Mouse (Mus musculus): ENCODE measurements around the gene Il12rb1. TPM values are rescaled to one million over a fixed set of nuclear protein-coding genes. Genes with fewer than 3 reads are reported as not detected.

Il12rb1 gene
- polyA plus RNA-seq, 1 experiment from 2014 or later: not detected

- Histone ChIP-seq H3K36me3 (ENCODE audit: control insufficient read depth, insufficient read depth, low read length) (peaks cover 10% of the 10 kb centered on the region), H3K4me3 (ENCODE audit: control insufficient read depth in 1 of 2, insufficient read depth in 1 of 2, low read depth in 1 of 2, low read length in 2 of 2) (peak overlapping the region; percentile 51 to 69), H3K4me2 (ENCODE audit: low read length) (peak overlapping the region; percentile 95), H3K4me1 (ENCODE audit: control insufficient read depth in 2 of 2, insufficient read depth in 2 of 2, low read length in 2 of 2) (peaks cover 23 to 38% of the 10 kb centered on the region in 2 experiments), H3K27ac (replicated peaks in 1 of 2; ENCODE audit: control insufficient read depth in 1 of 2, insufficient read depth in 1 of 2, low read depth in 2 of 2, low read length in 2 of 2) (peak overlapping the region; percentile 66 to 73), H3K9ac (ENCODE audit: low read length) (peak overlapping the region; percentile 55), H3K27me3 (ENCODE audit: control insufficient read depth, insufficient read depth, low read length) (peaks cover 32% of the 10 kb centered on the region), H3K9me3 (ENCODE audit: control insufficient read depth, low read length) (no peaks in the 10 kb centered on the region)
- WGBS: 5% methylated on average over 12 of the region's 12 CpGs
- no peak for ATAC-seq (ENCODE audit: insufficient number of reproducible peaks, insufficient read depth, low FRiP score, low read depth)
Observed at GRCm38 (mm10) chr8:70866001-70866520, 57.8 kb downstream of the Il12rb1 start.

GRCm38 (mm10) chr8:70866566-70866965 lies 58.3 kb downstream of the Il12rb1 start:
- WGBS: 80% methylated on average over 7 of the region's 7 CpGs
- Histone ChIP-seq H3K27me3 (ENCODE audit: control insufficient read depth, insufficient read depth, low read length) (peaks cover 28% of the 10 kb centered on the region), H3K4me1 (ENCODE audit: control insufficient read depth in 2 of 2, insufficient read depth in 2 of 2, low read length in 2 of 2) (peaks cover 25 to 40% of the 10 kb centered on the region in 2 experiments), H3K9ac (ENCODE audit: low read length) (no peak overlapping the region), H3K27ac (replicated peaks in 1 of 2; ENCODE audit: control insufficient read depth in 1 of 2, insufficient read depth in 1 of 2, low read depth in 2 of 2, low read length in 2 of 2) (no peak overlapping the region), H3K4me3 (ENCODE audit: control insufficient read depth in 1 of 2, insufficient read depth in 1 of 2, low read depth in 1 of 2, low read length in 2 of 2) (no peak overlapping the region), H3K9me3 (ENCODE audit: control insufficient read depth, low read length) (no peaks in the 10 kb centered on the region), H3K36me3 (ENCODE audit: control insufficient read depth, insufficient read depth, low read length) (peaks cover 10% of the 10 kb centered on the region), H3K4me2 (ENCODE audit: low read length) (peak overlapping the region; percentile 95; the same call in 1 of the 2 replicates)
- no peak for ATAC-seq (ENCODE audit: insufficient number of reproducible peaks, insufficient read depth, low FRiP score, low read depth)

GRCm38 (mm10) chr8:70868559-70869198 lies 60.4 kb downstream of the Il12rb1 start:
- Histone ChIP-seq H3K27me3 (ENCODE audit: control insufficient read depth, insufficient read depth, low read length) (peaks cover 9% of the 10 kb centered on the region; the same call in 1 of the 2 replicates), H3K27ac (replicated peaks in 1 of 2; ENCODE audit: control insufficient read depth in 1 of 2, insufficient read depth in 1 of 2, low read depth in 2 of 2, low read length in 2 of 2) (no peak overlapping the region), H3K4me2 (ENCODE audit: low read length) (peak overlapping the region; percentile 32; the same call in 1 of the 2 replicates), H3K9ac (ENCODE audit: low read length) (no peak overlapping the region), H3K36me3 (ENCODE audit: control insufficient read depth, insufficient read depth, low read length) (peaks cover 10% of the 10 kb centered on the region), H3K9me3 (ENCODE audit: control insufficient read depth, low read length) (no peaks in the 10 kb centered on the region), H3K4me3 (ENCODE audit: control insufficient read depth in 1 of 2, insufficient read depth in 1 of 2, low read depth in 1 of 2, low read length in 2 of 2) (no peak overlapping the region), H3K4me1 (ENCODE audit: control insufficient read depth in 2 of 2, insufficient read depth in 2 of 2, low read length in 2 of 2) (peaks cover 21 to 29% of the 10 kb centered on the region in 2 experiments)
- ATAC-seq (ENCODE audit: insufficient number of reproducible peaks, insufficient read depth, low FRiP score, low read depth): no peak
- 36% methylated on average over 40 of the region's 40 CpGs for WGBS

GRCm38 (mm10) chr8:70869199-70869571 lies 60.9 kb downstream of the Il12rb1 start:
- Histone ChIP-seq H3K4me1 (ENCODE audit: control insufficient read depth in 2 of 2, insufficient read depth in 2 of 2, low read length in 2 of 2) (peaks cover 19 to 25% of the 10 kb centered on the region in 2 experiments), H3K9ac (ENCODE audit: low read length) (no peak overlapping the region), H3K4me3 (ENCODE audit: control insufficient read depth in 1 of 2, insufficient read depth in 1 of 2, low read depth in 1 of 2, low read length in 2 of 2) (no peak overlapping the region), H3K9me3 (ENCODE audit: control insufficient read depth, low read length) (no peaks in the 10 kb centered on the region), H3K27me3 (ENCODE audit: control insufficient read depth, insufficient read depth, low read length) (peaks cover 4% of the 10 kb centered on the region; the same call in 1 of the 2 replicates), H3K36me3 (ENCODE audit: control insufficient read depth, insufficient read depth, low read length) (peaks cover 10% of the 10 kb centered on the region), H3K4me2 (ENCODE audit: low read length) (no peak overlapping the region), H3K27ac (replicated peaks in 1 of 2; ENCODE audit: control insufficient read depth in 1 of 2, insufficient read depth in 1 of 2, low read depth in 2 of 2, low read length in 2 of 2) (no peak overlapping the region)
- no peak for ATAC-seq (ENCODE audit: insufficient number of reproducible peaks, insufficient read depth, low FRiP score, low read depth)
- WGBS: 44% methylated on average over 5 of the region's 5 CpGs

- Histone ChIP-seq H3K27ac (replicated peaks in 1 of 2; ENCODE audit: control insufficient read depth in 1 of 2, insufficient read depth in 1 of 2, low read depth in 2 of 2, low read length in 2 of 2) (no peak overlapping the region), H3K9ac (ENCODE audit: low read length) (no peak overlapping the region), H3K4me2 (ENCODE audit: low read length) (no peak overlapping the region), H3K27me3 (ENCODE audit: control insufficient read depth, insufficient read depth, low read length) (no peaks in the 10 kb centered on the region), H3K9me3 (ENCODE audit: control insufficient read depth, low read length) (no peaks in the 10 kb centered on the region), H3K36me3 (ENCODE audit: control insufficient read depth, insufficient read depth, low read length) (peaks cover 10% of the 10 kb centered on the region), H3K4me1 (ENCODE audit: control insufficient read depth in 2 of 2, insufficient read depth in 2 of 2, low read length in 2 of 2) (peaks cover 16 to 20% of the 10 kb centered on the region in 2 experiments), H3K4me3 (ENCODE audit: control insufficient read depth in 1 of 2, insufficient read depth in 1 of 2, low read depth in 1 of 2, low read length in 2 of 2) (no peak overlapping the region)
- ATAC-seq (ENCODE audit: insufficient number of reproducible peaks, insufficient read depth, low FRiP score, low read depth): no peak
- 45% methylated on average over 16 of the region's 16 CpGs for WGBS
Observed at GRCm38 (mm10) chr8:70869601-70870041, 61.4 kb downstream of the Il12rb1 start.

Small RNA genes lying within 50 kb of the gene (microRNA-seq; reads per million reads assigned to microRNA genes)
- 1.1 reads per million for gene Mir7240

Other genes with a start within 250 kb of the Il12rb1 start
- 59.5 and 69.8 TPM in 2 replicates for gene Isyna1, start 214.1 kb upstream of the Il12rb1 start, polyA plus RNA-seq (2014; fragmentation: Nextera tagmentation; extraction: Ambion mirVana)
- 83.7 and 85.8 TPM in 2 replicates for gene Ssbp4, start 199.6 kb upstream of the Il12rb1 start, polyA plus RNA-seq (2014; fragmentation: Nextera tagmentation; extraction: Ambion mirVana)
- gene Lrrc25, start 192.3 kb upstream of the Il12rb1 start, polyA plus RNA-seq (2014; fragmentation: Nextera tagmentation; extraction: Ambion mirVana): 1.3 and 3.2 TPM in 2 replicates
- gene Gdf15, start 176.0 kb upstream of the Il12rb1 start, polyA plus RNA-seq (2014; fragmentation: Nextera tagmentation; extraction: Ambion mirVana): 1.1 TPM in 2 replicates
- 39.7 and 46.6 TPM in 2 replicates for gene Pgpep1, start 148.1 kb upstream of the Il12rb1 start, polyA plus RNA-seq (2014; fragmentation: Nextera tagmentation; extraction: Ambion mirVana)
- 316 and 334 TPM in 2 replicates for gene Lsm4, start 135.2 kb upstream of the Il12rb1 start, polyA plus RNA-seq (2014; fragmentation: Nextera tagmentation; extraction: Ambion mirVana)
- gene Jund, start 109.5 kb upstream of the Il12rb1 start, polyA plus RNA-seq (2014; fragmentation: Nextera tagmentation; extraction: Ambion mirVana): 122 and 137 TPM in 2 replicates
- not detected in 2 replicates for gene Iqcn, start 105.0 kb upstream of the Il12rb1 start, polyA plus RNA-seq (2014; fragmentation: Nextera tagmentation; extraction: Ambion mirVana)
- not detected in 2 replicates for gene Gm3336, start 89.9 kb upstream of the Il12rb1 start, polyA plus RNA-seq (2014; fragmentation: Nextera tagmentation; extraction: Ambion mirVana)
- 0.08 and 0.23 TPM in 2 replicates for gene Pde4c, start 84.7 kb upstream of the Il12rb1 start, polyA plus RNA-seq (2014; fragmentation: Nextera tagmentation; extraction: Ambion mirVana)
- gene Rab3a, start 53.8 kb upstream of the Il12rb1 start, polyA plus RNA-seq (2014; fragmentation: Nextera tagmentation; extraction: Ambion mirVana): 24.1 and 25.7 TPM in 2 replicates
- 44.0 and 47.4 TPM in 2 replicates for gene Mpv17l2, start 47.5 kb upstream of the Il12rb1 start, polyA plus RNA-seq (2014; fragmentation: Nextera tagmentation; extraction: Ambion mirVana)
- gene Pik3r2, start 31.7 kb upstream of the Il12rb1 start, polyA plus RNA-seq (2014; fragmentation: Nextera tagmentation; extraction: Ambion mirVana): 23.1 and 26.7 TPM in 2 replicates
- 6.7 and 9.4 TPM in 2 replicates for gene Mast3, start 3.4 kb upstream of the Il12rb1 start, polyA plus RNA-seq (2014; fragmentation: Nextera tagmentation; extraction: Ambion mirVana)
- 2.5 and 2.8 TPM in 2 replicates for gene Arrdc2, start 31.3 kb downstream of the Il12rb1 start, polyA plus RNA-seq (2014; fragmentation: Nextera tagmentation; extraction: Ambion mirVana)
- 1.8 and 2.2 TPM in 2 replicates for gene Kcnn1, start 54.8 kb downstream of the Il12rb1 start, polyA plus RNA-seq (2014; fragmentation: Nextera tagmentation; extraction: Ambion mirVana)
- gene Ccdc124, start 65.5 kb downstream of the Il12rb1 start, polyA plus RNA-seq (2014; fragmentation: Nextera tagmentation; extraction: Ambion mirVana): 78.5 and 78.7 TPM in 2 replicates
- gene Slc5a5, start 84.3 kb downstream of the Il12rb1 start, polyA plus RNA-seq (2014; fragmentation: Nextera tagmentation; extraction: Ambion mirVana): not detected in 2 replicates
- 3,308 and 3,796 TPM in 2 replicates for gene Rpl18a, start 89.0 kb downstream of the Il12rb1 start, polyA plus RNA-seq (2014; fragmentation: Nextera tagmentation; extraction: Ambion mirVana)
- gene Map1s, start 97.5 kb downstream of the Il12rb1 start, polyA plus RNA-seq (2014; fragmentation: Nextera tagmentation; extraction: Ambion mirVana): 24.8 and 29.9 TPM in 2 replicates